Mouse (Mus musculus): ENCODE results near the gene Gm6993.

Gene Gm6993

GRCm38 (mm10) chr12:31239798-31240197 lies 772 bp upstream of the Gm6993 start:
- no peak for DNase-seq (ENCODE audit: low spot score)

- DNase-seq (ENCODE audit: low spot score) = no peak
Measured at GRCm38 (mm10) chr12:31241595-31242342, 1.2 kb downstream of the Gm6993 start.

- DNase-seq (ENCODE audit: low spot score) = no peak
Measured at GRCm38 (mm10) chr12:31244001-31244400, 3.4 kb downstream of the Gm6993 start.

GRCm38 (mm10) chr12:31244691-31245090 lies 4.1 kb downstream of the Gm6993 start:
- no peak for DNase-seq (ENCODE audit: low spot score)

GRCm38 (mm10) chr12:31246153-31246552 lies 5.6 kb downstream of the Gm6993 start:
- no peak for DNase-seq (ENCODE audit: low spot score)

GRCm38 (mm10) chr12:31246615-31247014 lies 6.0 kb downstream of the Gm6993 start:
- DNase-seq (ENCODE audit: low spot score) = no peak

- DNase-seq (ENCODE audit: low spot score) = peak; percentile 69
Measured at GRCm38 (mm10) chr12:31248165-31248564, 7.6 kb downstream of the Gm6993 start.

- peak; percentile 14 for DNase-seq (ENCODE audit: low spot score)
Measured at GRCm38 (mm10) chr12:31248681-31249080, 8.1 kb downstream of the Gm6993 start.

- peak; percentile 28 for DNase-seq (ENCODE audit: low spot score)
Measured at GRCm38 (mm10) chr12:31252259-31252658, 11.7 kb downstream of the Gm6993 start.

GRCm38 (mm10) chr12:31254978-31255377 lies 14.4 kb downstream of the Gm6993 start:
- no peak for DNase-seq (ENCODE audit: low spot score)

GRCm38 (mm10) chr12:31256121-31256903 lies 15.7 kb downstream of the Gm6993 start:
- no peak for DNase-seq (ENCODE audit: low spot score)

- no peak for DNase-seq (ENCODE audit: low spot score)
Measured at GRCm38 (mm10) chr12:31261882-31262281, 21.3 kb downstream of the Gm6993 start.

GRCm38 (mm10) chr12:31263921-31264320 lies 23.4 kb downstream of the Gm6993 start:
- no peak for DNase-seq (ENCODE audit: low spot score)

GRCm38 (mm10) chr12:31265005-31265721 lies 24.6 kb downstream of the Gm6993 start, which contains the start of gene Lamb1:
Lamb1 (plus strand) TSS chr12:31265234.
- DNase-seq (ENCODE audit: low spot score) = peak; percentile 79

- peak; percentile 52 for DNase-seq (ENCODE audit: low spot score)
Measured at GRCm38 (mm10) chr12:31265722-31266431, 25.3 kb downstream of the Gm6993 start.

GRCm38 (mm10) chr12:31266686-31267085 lies 26.1 kb downstream of the Gm6993 start:
- DNase-seq (ENCODE audit: low spot score) = peak; percentile 27

- DNase-seq (ENCODE audit: low spot score) = no peak
Measured at GRCm38 (mm10) chr12:31267363-31267762, 26.8 kb downstream of the Gm6993 start.

GRCm38 (mm10) chr12:31268315-31268714 lies 27.7 kb downstream of the Gm6993 start:
- DNase-seq (ENCODE audit: low spot score) = no peak

GRCm38 (mm10) chr12:31269020-31269597 lies 28.5 kb downstream of the Gm6993 start:
- DNase-seq (ENCODE audit: low spot score) = peak; percentile 25

GRCm38 (mm10) chr12:31270361-31270760 lies 29.8 kb downstream of the Gm6993 start:
- no peak for DNase-seq (ENCODE audit: low spot score)

- no peak for DNase-seq (ENCODE audit: low spot score)
Measured at GRCm38 (mm10) chr12:31270776-31271175, 30.2 kb downstream of the Gm6993 start.

Data from embryo, embryonic 10 days (tissue).